Mouse (Mus musculus) thymus, postnatal 25 days (tissue): ENCODE data around the gene Faim.
A peak's percentile ranks its signal among the peaks of the same experiment; 100 is the strongest.

Experiments
- DNase-seq: peaks from one replicate; pipeline ENCODE4 v3.0.0; 2022

Faim gene

GRCm38 (mm10) chr9:98985800-98986475 lies at the start of gene Faim:
Gene Faim (plus strand): TSS chr9:98986373.
- DNase-seq, result peak; percentile 100

DNA sequence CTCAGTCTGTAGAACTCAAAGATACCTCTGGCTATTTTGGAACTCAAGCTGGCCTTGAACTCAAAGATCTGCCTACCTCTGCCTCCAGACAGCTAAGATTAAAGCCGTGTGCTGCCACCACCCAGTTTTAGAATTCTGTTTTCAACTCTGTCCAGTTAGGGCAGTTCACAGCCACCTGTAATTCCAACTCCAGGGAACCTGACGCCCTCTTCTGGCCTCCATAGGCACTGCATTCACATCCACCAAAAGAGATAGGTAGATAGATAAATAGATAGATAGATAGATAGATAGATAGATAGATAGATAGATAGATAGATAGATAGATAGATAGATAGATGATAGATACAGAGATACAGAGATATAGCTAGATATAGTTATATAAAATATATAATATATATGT lies 46.9 kb upstream of the Faim start:
- no peak for DNase-seq

DNA sequence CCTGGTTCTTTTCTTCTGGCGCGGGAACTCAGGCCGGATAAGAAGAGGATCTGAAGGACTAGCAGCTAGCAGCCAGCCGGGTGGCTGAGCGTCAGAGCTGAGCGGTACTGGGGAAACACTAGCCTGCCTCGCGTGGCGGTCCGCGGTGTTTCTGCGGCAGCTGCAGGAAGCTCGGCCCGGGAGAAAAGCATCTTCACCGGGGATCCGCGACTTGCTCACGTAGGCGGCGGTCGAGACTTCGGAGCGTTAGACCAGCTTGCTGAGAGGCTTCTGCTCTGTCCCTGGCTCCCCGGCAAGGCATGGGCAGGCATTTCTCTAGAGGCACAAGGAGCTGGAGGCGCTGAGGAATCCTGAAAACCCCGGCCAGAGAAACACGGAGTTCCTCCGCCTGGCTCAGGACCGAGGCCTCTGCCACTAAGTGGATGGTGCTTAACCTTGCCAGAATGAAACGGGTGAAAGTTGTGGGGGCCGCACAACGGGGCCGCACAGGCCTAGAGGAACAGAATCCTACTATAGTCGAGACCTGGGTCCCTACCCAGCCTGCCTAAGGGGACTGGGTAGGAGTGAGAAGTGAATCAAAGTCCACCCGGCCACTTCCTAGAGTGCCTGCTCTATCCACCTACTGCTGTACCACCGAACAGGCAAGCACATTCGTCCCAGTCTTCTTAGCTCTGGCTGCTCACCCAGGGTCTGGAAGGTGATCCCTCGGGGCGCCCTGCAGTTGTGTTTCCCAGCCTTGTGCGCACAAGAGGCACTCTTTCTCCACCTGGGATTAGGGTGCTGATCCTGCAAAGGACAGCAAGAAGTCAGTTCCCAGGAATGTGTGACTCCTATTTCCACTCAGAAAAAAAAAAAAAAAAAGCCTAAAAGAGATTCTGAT lies 33.8 kb upstream of the Faim start:
- no peak for DNase-seq

DNA sequence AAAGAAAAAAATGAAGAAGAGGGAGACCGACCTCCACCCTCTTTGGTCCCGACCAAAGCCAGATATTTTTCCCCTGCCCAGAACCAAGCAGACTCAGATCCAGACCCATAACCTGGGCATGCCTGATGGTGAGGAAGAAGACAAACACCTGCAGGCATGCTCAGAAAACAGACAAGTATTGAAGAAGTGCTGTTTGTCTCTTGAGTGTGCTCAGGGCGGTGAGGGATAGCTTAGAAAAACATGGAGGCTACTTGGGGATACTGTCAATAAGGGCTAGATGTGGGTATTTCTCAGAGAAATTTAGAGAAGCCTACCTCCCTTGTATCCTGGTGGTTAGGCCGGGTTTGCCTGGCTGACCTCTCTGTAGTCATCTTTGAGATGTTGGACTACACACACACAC lies 32.9 kb upstream of the Faim start:
- no peak for DNase-seq

- DNase-seq, result no peak
Measured at GRCm38 (mm10) chr9:98953830-98954229, 32.3 kb upstream of the Faim start.

GRCm38 (mm10) chr9:98954391-98955102 lies 31.6 kb upstream of the Faim start:
- no peak for DNase-seq

DNA sequence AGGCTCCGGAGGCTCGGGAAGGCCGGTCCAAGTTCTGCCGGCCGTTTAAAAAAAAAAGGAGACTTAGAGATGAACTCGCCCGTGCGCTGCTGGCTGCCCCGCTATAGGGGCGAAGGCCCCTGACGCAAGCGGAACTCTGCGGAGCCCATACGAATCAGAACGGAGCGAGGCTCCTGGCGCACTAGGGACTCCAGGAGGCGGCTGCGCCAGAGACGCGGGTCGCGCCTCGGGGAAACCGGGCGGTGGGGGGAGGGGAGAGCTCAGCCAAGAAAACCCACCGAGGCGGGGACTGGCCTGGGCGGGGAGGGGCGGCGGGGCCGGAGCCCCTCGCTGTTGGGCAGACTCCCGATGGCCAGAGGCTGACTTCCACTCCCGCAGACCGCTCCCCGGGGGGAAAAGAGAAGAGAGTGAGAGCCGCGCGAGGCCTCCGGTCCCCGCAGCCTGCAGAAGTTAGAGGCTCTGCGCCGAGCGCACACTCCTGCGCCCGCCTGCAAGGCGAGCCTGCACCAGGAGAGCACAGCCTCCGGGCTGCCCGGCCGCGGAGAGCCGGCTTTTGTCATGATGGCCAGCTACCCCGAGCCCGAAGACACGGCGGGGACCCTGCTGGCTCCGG lies 31.0 kb upstream of the Faim start, which contains the start of gene Foxl2:
Foxl2 (plus strand) TSS at position 186 of the 613 bp plus-strand sequence.
- DNase-seq, result no peak

DNA sequence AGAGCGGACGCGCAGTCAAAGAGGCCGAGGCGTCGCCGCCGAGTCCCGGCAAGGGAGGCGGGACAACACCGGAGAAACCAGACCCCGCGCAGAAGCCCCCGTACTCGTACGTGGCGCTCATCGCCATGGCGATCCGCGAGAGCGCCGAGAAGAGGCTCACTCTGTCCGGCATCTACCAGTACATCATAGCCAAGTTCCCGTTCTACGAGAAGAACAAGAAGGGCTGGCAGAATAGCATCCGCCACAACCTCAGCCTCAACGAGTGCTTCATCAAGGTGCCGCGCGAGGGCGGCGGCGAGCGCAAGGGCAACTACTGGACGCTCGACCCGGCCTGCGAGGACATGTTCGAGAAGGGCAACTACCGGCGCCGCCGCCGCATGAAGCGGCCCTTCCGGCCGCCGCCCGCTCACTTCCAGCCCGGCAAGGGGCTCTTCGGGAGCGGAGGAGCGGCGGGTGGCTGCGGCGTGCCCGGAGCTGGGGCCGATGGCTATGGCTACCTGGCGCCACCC lies 30.4 kb upstream of the Faim start:
- no peak for DNase-seq

- no peak for DNase-seq
Measured at GRCm38 (mm10) chr9:98956591-98957381, 29.4 kb upstream of the Faim start.

DNA sequence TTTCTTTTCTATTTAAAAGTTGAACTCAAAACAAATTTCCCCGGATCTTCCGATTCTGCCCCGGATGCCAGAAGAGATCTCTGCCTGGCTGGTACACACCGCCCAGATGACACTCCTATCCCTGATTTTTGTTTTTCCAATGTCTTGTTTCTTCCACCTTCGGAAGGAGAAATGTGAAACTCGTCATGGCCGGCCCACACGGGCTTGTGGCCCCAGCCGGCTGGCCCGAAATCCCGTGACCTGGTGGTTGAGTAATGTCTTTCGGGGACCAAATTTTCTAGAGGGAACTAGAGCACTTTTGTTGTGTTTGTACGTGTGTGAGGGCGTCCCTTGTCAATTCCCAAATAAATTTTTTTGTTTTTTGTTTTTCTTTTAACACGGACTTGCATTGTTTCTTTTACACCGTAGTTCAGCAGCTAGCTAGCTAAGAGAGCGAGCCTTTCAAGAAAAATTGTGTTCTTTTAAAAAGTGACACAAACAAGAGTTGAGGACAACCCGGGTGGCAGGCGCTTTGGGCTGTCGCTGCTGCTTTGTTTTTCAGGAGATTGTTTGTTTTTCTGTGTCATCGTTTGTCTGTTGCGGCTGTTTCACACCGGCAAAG lies 28.3 kb upstream of the Faim start:
- no peak for DNase-seq

GRCm38 (mm10) chr9:98958628-98959027 lies 27.5 kb upstream of the Faim start:
- no peak for DNase-seq

DNA sequence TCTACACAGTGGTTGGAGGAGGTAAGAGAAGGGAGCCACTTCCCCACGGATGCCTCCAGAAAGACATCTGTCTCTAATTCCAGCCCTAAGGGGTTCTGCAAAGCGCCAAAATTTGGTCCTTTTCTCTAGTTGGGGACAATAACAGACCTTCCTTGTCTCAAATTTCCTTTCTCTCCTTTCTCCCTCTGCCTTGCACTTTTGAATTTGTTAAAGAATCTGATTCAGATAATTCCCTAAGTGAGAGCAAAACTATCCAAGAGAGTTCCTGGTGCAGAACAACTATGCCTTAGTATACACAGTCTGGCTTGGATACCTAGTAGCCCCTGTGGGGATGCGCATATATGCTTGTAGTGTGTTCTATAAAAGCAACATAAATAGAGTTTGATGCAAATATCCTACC lies 26.3 kb upstream of the Faim start:
- no peak for DNase-seq

GRCm38 (mm10) chr9:98960348-98960747 lies 25.8 kb upstream of the Faim start:
- no peak for DNase-seq

- no peak for DNase-seq
Measured at GRCm38 (mm10) chr9:98961591-98962477, 24.3 kb upstream of the Faim start.

DNA sequence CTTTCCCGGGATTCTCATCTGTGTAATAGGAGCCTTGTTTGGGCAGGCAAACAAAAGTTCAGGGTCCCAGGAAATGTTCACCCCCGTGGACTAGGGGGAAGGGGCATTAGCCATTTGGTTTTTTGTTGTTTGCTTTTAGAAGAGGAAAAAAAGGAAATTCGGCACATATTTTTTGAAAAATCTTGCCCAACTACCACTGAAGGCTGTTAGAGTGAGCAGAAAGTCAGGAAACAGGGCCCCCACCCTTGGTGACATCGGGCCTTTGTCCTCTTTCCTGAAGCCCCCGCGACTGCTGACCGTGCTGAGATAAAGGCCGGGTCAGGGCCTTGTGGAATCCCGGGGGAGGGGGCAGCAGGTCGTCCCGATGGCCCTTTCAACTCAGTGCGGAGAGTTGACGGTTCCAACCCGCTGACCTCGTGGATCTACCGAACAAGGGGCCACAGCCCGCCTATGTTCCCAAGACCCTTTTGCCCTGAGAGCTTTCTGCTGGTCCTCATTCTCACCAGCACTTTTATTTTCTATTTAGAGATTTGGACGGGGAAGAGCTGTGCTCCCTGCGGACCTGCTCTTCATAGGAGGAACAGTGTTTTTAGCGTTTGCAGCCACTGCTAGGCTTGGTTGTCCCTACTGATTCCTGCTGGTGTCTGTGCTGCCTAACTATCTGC lies 23.6 kb upstream of the Faim start:
- DNase-seq, result no peak

DNA sequence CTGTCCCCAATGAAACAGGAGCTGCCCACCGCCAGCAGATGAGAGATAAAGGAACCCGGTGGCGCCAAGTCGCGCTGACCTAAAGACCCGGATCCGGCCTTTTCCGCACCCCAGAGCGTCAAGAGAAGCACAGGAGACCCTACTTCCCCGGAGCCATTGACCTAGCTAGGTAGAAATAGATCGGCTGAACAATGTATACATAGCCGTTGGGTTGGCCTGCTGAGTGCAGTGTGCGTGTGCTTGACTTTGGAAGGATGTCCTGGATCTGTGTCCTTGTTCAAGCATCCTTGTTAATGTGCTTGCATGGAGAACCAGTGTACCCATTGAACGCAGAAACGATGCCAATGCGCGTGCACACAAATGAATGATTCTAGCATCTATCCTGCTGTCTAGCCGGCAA lies 22.5 kb upstream of the Faim start:
- no peak for DNase-seq

GRCm38 (mm10) chr9:98965084-98965483 lies 21.1 kb upstream of the Faim start:
- DNase-seq, result peak; percentile 19

DNA sequence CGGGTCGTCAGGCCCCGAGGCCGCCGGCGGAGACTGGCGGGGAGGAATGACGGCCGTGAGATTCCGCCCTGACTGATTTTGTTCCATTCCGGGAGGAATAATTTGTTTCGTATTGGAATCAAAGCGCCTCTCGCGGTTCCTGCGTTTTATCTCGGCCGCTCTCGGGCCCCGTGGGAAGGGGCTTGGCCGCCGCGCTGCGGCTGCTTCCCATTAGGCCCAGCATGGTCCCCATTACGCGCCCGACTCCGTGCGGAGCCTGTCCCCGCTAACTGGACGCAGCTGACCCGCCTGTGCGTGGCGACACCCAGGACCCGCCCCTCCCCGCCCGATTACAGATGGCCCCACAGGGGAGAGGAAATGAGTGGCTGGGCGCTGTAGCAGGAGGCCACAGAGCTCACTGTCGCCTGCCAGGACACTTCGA lies 13.1 kb upstream of the Faim start:
- DNase-seq, result no peak

- DNase-seq, result no peak
Measured at GRCm38 (mm10) chr9:98973561-98973960, 12.6 kb upstream of the Faim start.

DNA sequence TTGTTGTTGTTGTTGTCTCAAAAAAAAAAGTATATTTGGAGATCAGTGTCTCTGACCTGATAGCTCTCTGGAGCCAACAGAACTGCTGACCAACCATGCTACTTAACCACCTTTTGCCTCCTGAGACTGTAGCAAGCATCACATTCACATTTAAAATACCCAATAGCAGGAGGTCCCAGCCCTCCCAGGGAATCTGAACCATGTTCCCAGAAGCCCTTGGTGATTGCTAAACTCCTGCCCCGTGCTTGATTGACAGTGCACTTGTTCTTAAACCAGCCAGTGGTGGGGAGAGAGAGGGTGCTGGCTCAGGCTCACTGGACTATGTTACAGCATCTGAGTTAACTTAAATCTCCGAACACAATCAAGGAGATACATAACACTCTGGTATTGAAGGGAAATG lies 11.3 kb upstream of the Faim start:
- DNase-seq, result no peak
